Mouse (Mus musculus): ENCODE measurements around the gene Cyb5r3.

The Cyb5r3 gene

DNA sequence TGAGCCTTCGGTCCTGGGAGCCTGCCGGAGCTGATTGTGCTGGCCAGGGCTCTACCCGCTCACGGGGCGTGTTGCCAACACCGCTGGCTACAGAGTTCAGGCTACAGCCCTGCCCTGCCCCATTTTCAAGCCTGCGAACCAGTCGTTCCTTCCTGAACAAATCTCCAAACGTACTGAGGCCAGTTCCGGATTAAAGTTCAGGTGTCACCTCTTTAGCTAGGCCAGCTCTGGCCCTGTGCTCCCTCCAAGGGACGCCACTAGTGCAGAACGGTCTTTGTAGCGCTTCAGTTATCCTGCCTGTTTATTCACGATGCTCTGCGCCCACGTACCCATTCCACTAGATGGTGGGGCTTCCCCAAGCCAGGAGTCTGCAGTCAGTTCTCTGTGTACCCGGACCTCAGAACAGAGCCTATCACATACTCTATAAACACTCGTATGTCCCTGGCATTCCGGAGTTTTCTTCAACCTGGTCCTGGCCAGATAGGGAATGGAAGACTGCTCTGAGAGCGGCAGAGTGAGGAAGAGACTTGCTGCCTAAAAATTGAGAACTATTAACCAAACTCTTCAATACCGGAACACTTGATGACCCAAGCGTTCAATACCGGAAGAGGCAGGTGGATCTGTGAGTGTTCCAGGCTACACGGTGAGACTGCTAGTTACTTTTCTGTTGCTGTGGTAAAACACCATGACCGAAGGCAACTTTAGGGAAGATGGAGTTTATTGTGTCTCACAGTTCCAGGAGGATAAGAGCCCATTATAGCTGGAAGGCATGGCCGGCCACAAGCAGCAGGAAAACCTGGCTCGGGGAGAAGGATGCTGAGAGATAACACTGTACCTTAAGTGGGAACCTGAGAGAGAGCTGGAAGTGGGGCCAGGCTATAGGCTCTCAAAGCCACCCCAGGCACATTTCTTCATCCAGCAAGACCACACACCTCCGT is at the start of gene Cyb5r3:
Cyb5r3 (minus strand) TSS at position 101 of the 938 bp plus-strand sequence.
- in situ Hi-C loops (cut with MboI, MseI) = loop anchor here (5.0 kb wide), 1 partner anchor 35 kb away; no protein-coding TSS in a partner anchor

DNA sequence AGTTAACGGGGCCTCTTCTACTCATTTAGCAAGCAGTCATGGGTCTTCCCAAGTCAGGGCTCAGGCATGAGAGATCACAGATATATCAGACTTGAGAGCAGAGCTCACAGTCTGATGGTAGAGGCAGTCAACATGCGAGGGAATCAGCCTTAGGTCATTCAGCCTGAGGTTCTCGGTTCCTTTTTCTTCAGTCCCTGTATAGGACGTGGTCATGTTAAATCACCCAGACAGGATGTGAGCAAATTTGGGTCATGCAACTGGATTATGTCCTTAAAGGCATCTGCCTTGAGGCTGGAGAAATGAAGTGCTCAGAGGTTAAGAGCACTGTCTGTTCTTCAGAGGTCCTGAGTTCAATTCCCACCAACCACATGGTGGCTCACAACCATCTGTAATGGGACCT is 49.3 kb upstream of the Cyb5r3 start:
- in situ Hi-C loops (cut with MboI, MseI) = no loop called here

DNA sequence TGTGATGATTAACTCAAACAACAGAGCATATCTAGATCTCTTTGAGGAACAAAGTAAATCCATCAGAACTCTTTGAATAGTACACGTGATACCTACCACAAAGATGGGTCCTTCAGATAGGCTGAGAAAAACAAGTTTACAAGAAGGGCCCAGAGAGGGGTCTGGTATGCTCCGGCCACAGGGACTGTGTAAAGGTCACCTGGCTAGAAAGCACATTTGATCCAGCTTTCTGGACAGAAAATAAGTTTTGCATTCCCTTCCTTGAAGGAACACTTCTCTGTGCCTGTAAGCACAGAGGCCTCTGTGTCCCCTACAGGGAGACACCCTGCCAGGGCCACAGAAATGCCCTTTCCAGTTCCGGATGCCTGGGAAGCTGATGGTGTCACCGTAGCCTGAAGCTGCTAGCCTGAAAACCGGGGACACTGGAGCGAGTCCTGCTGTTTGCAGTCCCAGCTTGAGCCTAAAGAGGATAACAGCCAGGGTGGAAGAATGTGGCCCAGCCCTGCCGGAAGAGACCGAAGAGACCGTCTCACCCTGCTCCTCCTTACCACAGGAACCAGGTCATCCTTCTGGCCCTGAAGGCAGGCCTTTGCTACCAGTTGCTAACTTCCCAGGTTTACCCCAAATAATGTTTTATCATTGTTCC is 48.1 kb upstream of the Cyb5r3 start:
- in situ Hi-C loops (cut with MboI, MseI) = no loop called here

DNA sequence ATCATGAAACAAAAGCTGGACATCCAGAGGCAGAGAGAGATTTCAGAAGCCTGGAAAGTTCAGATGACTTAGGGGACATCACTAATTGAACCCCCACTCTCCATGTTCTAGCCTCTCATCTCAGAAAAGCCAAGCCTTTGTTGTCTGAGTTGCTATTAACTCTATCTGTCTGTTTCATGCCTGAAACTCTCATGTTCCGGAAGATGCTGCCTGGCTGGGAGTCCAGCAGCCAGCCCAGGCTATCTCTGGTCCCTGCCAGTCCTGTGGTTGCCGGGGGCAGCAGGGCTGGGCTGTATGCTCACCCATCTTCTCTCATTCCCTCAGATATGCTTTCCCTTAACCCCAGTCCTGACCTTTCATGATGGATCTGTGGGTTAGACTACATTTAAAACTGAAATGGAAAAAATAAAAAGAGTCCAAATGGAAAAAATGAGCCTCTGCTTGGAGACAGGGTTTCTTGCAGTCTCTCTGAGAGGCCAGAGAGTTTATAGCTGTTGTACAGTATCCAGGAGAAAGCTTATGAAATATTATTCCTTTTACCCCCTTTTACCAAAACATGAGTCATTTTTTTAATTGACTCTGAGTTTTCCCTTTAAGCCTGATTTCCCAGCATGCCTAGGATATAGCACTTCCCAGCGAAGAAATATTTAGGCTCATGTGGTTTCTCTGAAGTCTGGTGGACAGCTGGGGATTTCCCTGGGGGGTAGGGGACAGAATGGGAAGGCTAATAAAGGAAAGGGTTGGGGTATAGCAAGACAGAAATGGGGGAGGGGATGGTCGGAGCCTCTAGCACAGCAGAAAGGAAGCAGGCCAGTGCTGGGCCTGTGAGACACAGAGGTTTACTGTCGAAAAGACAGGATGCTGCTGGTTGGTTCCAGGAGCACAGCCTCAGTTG is 43.2 kb upstream of the Cyb5r3 start:
- in situ Hi-C loops (cut with MboI, MseI) = no loop called here

DNA sequence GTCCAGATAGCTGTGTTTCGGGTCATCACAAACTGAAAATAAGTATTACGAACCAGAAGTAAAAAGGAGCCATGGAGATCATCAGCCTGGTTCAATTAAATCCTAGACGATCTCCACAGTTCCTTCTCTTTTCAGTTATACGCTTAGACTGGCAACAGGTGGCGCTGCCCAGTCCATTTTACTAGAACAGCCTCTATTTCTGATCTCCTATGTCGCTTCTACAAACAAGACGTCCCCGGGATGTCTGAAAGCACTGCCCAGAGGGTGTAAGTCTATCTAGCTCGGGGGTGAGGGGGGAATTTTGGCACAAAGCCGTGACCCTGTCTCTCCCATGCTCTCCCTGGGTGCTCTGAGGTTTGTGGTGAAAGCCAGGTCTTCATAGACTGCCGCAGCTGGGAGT is 37.8 kb upstream of the Cyb5r3 start:
- in situ Hi-C loops (cut with MboI, MseI) = loop anchor here (5.0 kb wide), 1 partner anchor 418 kb away; the partner anchor contains the start of gene Cyp2d26

DNA sequence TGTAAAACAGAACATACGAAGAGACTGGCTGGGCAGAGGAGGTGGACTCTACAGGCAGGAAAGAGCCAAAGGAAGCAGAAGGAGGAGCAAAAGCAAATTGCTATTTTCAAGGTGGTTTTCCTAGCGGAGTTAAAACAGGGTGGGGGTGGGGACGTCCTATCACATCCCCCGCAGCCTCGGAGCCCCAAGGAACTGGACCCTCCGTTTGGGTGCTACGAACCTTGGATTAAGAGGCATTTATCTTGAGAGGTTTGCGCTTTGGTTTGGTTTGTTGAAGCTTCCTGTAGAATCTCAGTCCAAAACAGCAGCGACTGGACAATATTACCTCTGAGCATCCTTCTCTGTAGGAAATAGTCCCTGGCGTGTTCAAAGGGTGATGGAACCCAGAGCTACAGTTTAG is 37.3 kb upstream of the Cyb5r3 start:
- in situ Hi-C loops (cut with MboI, MseI) = loop anchor here (5.0 kb wide), 2 partner anchors 37 to 417 kb away; partner anchors contain the start of genes Cyb5r3 and Cyp2d26

DNA sequence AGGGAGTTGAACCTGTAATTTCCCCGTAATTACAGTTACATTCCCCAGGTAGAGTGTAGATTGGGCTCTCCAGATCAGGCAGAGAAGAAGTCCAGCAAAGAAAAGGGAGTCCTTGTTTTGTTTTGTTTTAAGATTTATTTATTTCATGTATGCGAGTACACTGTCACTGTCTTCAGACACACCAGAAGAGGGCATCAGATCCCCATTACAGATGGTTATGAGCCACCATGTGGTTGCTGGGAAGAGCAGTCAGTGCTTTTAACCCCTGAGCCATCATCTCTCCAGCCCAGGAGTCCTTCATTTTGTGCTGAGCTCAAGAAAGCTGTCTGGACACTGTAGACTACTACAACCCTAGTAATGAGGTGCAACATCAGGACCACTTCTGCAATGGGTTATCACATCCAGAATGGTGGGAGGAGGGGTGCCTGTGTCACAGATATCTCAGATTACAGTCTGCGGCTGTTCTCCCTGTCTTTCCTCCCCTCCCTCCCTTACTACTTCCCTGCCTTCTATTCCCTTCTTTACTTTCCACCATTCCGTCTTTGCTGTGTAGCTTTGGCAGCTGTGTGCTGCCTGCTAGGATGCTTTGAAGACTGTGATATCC is 36.8 kb upstream of the Cyb5r3 start:
- in situ Hi-C loops (cut with MboI, MseI) = loop anchor here (5.0 kb wide), 1 partner anchor 37 kb away; the partner anchor contains the start of gene Cyb5r3

DNA sequence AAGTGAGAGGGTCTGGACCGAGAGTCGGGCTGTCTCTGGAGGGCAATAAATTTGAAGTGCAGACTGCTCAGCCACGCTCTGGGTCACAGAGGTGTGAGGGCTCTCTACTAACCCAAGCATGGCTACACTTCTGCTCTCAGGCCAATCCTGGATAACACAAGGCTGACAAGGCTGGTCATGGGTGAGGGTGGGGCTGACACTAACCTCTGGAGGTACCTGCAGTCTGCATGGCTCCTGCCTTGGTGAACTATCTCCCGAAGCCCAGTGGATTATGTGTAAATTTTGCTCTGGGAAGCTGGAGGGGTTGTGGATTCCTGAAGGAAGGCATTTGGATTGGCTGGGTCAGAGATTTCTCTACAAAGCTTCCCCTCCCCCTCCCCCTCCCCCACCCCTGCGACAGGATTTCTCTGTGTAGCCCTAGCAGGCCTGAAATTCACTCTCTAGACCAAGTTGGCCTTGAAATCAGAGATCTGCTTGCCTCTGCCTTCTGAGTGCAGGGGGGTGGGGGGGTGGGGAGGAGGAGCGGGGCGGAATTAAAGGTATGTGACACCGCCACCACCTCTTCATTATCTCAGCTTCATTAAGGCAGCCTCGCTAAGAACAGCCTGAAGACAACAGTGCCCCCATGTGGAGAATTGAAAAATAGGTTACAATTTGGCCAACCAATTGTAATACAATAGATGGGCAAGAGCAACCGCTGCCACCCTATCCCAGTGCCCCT is 32.5 kb upstream of the Cyb5r3 start:
- in situ Hi-C loops (cut with MboI, MseI) = loop anchor here (5.0 kb wide), 1 partner anchor 33 kb away; the partner anchor contains the start of gene Cyb5r3

DNA sequence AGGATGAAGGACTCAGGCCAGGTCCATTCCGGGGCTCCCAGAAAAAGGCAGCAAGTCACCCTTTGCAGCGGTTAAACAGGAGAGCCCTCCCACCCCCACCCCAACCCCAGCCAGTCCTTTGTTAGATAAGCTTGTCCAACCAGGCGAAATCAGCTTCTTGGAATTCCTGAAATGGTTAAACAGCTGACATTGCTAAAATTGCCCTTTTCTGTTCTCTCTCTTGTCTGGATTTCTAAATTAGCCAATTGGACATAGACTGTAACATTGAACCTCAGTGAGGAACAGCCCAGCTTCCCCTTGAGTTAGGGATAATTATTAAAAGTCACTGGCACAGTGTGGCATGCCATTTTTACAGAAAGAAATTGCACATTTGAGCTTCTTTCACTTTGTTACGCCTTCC is 30.0 kb upstream of the Cyb5r3 start:
- in situ Hi-C loops (cut with MboI, MseI) = no loop called here

DNA sequence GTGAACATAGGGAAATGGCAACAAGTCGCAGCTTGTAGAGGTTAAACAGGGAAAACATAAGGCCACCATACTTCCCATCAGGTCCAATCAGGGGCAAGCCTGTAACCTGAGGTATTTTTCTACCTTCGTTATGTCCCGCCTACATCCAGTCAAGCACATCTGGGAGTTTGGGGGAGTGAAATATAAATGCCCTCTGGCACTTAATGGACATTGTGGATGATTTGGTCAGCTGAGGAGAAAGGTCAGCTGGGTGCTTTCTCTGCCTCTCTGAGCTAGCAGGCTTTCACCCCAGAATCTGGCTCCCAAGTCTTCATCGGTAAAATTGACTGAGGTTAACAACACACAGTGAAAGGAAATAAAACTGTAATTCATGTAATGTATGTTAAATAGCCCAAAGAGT is 21.0 kb upstream of the Cyb5r3 start:
- in situ Hi-C loops (cut with MboI, MseI) = no loop called here

DNA sequence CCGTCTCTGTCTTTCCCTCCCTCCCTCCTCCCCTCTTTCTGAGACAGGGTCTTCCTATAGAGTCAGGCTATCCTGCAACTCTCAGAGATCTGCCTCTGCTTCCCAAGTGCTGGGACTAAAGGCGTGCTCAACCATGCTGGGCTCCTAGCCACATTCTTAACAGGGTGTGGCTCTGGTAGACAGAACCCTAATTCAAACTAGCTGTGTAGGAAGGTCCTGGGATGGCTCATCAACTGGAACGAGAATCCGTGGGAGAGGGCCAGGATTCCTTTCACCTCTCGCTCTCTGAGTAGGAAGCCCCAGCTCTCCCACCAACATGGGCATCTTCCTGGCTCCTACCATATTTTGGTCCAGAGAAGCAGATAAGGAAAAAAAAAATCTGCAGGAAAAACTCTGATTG is 10.0 kb upstream of the Cyb5r3 start:
- in situ Hi-C loops (cut with MboI, MseI) = no loop called here

DNA sequence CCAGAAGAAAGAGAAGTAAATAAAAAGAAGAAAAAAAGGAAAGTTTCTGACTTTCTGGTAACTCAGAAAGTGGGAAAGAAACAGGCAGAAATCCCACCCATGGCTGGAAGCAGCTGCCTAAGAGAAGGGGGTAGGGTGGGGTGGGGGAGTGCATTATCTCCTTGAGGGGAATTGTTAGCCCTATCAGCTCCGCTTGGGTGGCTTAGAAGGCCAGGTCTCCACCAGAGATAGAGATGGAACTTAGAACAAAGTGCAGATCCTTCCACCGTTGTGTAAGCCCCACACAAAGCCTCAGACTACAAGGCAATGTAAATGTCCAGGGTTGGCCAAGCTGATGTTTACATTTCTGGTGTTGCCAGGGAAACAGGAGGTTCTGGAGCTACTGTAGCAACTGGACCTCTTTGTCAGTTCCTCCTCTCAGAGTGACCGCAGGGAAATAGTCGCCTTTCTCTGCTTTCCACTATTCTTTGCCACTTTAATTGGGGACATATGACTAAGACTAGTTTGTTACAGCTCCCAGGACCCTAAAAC is 9.5 kb upstream of the Cyb5r3 start:
- in situ Hi-C loops (cut with MboI, MseI) = no loop called here

DNA sequence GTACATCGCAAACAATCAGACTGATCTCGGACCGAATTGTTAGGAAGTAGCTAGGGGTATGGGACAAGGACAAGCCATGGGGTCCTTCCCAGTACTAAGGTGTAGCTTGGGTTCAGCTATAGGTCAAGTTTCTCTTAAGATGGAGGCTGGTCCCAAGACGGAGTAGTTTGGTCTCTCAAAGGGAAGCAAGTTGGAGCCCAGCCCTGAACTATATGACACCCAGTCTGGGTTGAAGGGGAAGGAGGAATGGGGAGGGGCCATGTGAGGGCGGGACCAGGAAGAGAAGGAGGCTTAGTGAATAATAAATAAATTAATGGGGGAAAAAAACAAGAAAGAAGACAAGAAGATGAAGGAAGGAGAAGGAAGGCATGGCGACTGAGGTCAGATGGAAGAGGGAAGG is 7.6 kb upstream of the Cyb5r3 start:
- in situ Hi-C loops (cut with MboI, MseI) = no loop called here

DNA sequence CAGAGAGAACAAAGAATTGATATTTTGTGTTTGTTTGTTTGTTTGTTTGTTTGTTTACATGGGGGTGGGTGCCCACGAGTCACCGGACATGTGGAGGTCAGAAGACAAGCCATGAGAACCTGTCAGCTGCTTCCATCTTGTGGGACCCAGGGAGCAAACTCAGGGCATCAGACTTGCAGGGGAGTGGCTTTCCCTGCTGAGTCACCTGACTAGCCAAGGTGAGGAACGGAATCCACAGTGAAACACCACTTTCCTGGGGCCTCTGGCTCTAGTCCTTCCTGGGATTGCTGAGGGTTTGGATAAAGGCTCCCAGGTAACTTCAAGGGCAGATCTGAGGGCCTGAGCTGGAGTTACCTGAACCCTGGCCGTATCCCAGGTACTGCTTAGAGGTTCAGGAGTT is 4.3 kb upstream of the Cyb5r3 start:
- in situ Hi-C loops (cut with MboI, MseI) = no loop called here

DNA sequence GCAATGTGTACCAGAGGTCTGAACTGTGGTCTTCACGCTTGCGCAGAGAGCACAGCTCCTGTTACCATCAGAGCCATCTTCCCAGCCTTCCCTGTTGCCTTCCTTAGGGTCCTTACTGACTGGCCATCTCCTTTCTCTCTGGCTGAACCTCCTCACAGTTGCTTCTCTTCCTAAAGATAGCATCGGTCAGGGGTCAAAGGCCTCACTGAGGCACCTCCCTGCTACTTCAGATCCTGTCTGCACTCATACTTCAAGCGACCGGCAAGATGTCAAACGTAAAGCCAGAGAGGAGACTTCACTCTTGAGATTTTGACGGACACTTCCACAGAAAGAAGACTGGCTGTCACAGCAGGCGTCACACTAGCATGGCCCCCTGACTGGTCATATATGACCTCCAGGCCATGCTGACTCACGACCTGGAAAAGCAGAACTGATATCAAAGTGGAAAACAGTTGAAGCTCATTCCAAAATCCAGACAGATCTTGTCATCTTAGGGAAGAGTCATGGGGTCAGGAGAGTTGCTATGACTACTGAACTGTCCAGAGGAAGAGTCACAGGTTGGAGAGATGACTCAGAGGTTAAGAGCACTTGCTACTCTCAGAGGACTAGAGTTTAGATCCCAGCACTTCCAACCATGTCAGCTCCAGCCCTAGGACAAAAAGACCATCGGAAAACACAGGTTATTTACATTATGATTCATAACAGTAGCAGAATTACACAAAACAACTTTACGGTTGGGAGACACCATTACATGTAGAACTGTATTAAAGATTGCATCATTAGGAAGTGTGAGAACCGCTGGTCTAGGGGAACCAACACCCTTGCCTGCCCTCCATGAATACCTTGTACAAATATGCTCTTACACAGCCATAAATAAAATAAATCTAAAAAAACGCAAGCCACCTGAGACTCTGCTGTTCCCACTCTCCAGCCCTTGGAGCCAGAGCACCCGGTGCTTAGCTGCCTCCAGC is 1.8 kb upstream of the Cyb5r3 start:
- in situ Hi-C loops (cut with MboI, MseI) = loop anchor here (5.0 kb wide), 1 partner anchor 33 kb away; no protein-coding TSS in a partner anchor

DNA sequence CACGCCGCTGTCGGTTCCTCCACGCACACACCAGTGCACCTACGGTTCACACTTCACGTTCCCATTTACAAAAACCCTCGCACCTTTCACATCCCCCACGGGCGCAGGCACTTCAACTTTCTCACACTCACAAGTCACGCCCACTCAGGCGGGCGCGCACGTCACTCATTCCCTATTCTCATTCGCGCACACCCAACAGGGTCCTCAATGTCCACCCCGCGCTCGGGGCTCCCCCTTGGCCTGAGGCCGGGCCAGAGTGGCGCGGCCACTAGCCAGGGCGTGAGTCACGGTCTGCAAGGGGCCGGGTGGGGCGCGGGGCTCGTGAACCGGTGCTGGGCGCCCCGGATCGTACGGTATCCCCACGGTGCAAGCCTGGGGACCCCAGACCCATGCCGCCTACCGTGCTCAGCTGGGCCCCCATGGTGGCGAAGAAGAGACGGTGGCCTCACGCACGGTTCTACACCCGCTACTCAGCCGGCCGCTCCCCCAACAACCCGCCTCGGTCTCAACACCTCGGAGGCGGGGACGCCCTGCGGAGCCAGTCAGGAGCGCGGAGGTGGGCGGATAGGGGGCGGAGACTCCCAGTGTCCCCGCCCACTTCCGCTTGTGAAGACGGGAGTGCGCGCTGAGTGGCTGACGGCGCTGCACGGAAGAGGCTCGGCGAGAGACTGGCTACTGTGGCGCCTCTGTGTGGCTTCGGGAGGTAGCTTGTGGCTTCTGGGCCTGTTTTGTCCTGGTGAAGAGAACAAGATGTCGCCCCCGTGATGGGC is 495 bp downstream of the Cyb5r3 start:
- in situ Hi-C loops (cut with MboI, MseI) = loop anchor here (5.0 kb wide), 1 partner anchor 35 kb away; no protein-coding TSS in a partner anchor

DNA sequence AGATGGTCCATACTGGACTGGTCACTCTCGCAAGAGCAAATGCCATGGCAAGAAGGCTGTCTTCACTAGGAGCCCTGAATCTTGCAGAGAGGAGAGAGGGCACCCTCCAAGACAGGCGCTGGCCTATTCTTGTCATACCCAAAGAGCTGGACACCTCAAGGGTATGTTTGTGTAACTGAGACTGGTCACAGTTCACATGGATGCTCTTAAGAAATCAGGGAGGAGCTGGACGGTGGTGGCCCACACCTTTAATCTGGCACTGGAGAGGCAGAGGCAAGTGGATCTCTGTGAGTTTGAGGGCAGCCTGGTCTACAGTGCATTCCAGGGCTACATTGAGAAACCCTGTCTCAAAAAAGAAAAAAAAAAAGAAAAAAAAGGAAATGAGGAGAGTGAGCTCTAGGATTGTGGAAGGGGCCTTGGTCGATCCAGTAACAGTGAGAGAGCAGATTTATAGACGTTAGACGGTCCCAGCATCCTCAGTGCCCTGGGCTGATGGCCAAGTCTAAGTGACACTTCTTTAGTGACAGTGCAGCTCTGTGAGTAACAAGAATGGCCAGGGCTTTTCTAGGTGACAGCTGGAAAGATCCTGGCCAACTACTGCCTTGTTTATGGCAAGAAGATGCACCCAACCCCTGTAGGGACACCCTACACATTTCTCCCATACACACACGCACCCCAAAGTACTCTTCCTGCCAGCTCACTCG is 1.3 kb downstream of the Cyb5r3 start:
- in situ Hi-C loops (cut with MboI, MseI) = loop anchor here (5.0 kb wide), 1 partner anchor 36 kb away; no protein-coding TSS in a partner anchor

Measured in T-helper 1 cell (primary cell).